Mouse (Mus musculus): ENCODE results near the gene Cenpm. TPM values are rescaled to one million over a fixed set of nuclear protein-coding genes. Genes with fewer than 3 reads are reported as not detected.
"Not testable (repeated sequence)": the region's sequence is repeated elsewhere in the genome, so short reads cannot be mapped to it uniquely, and the experiment has no call there.

Gene Cenpm
- total RNA-seq, 2 experiments from 2014 or later: 6.5 to 9.0 TPM

DNA sequence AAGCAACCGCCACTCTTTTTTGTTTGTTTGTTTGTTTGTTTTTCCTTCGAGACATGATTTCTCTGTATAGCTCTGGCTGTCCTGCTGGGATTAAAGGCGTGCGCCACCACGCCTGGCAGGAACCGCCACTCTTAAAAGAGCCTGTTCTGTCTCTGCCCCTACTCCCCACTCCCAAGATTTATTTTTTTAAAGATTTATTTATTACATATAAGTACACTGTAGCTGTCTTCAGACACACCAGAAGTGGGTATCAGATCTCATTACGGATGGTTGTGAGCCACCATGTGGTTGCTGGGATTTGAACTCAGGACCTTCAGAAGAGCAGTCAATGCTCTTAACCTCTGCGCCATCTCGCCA lies 235 bp upstream of the Cenpm start:
- not testable (repeated sequence) for DNase-seq (ENCODE audit: low spot score in 2 of 2)

DNA sequence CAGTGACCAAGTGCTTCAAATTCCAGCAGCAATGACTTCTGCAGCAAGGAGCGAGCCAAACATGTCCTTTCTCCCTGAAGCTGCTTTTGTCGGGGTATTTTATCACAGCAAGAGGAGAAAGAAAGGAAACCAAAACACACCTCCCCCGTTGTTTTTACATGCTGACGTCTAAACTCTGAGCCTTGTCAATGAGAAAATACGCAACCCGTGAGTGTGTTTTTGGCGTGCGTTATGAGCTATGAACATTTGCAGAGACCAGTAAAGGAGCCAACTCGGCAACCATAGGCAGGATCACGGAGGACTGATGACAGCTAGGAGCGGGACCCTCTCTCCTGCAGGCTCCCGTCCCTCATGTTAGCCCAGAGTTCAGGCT lies 820 bp downstream of the Cenpm start:
- no peak for DNase-seq (ENCODE audit: low spot score in 2 of 2)

DNA sequence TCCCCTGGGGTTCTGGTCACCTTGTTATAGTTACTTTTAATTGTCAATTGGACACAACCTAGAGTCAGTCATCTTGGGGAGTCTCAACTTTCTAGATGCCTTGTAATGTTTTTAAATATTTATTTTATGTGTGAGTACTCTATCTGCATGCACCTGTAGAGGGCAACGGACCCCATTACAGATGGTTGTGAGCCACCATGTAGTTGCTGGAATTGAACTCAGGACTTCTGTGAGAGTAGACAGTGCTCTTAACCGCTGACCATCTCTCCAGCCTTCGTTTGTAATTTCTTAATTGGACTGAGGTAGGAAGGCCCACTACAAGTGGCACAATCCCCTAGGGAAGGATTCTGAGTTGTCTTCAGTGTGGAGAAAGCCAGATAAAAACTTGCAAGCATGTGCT lies 1.2 kb downstream of the Cenpm start:
- DNase-seq (ENCODE audit: low spot score in 2 of 2): no peak

DNA sequence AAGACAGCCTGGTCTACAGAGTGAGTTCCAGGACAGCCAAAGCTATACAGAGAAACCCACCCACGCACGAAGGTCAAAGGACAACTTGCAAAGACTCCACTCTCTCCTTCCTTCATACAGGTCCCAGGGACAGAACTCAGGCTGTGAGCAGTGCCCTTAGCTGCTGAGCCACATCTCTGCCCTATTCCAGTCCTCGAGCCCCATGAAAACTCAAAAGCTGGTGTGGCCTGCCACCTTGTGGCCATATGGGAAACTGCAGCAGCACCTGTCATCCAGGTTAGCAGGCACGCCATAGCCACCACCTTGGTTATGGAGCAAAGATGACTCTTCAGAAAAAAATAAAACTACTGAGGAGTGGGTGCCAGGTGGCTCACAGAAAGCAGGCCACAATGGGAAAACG lies 8.0 kb downstream of the Cenpm start:
- DNase-seq (ENCODE audit: low spot score in 2 of 2): peak; percentile 85 to 90

DNA sequence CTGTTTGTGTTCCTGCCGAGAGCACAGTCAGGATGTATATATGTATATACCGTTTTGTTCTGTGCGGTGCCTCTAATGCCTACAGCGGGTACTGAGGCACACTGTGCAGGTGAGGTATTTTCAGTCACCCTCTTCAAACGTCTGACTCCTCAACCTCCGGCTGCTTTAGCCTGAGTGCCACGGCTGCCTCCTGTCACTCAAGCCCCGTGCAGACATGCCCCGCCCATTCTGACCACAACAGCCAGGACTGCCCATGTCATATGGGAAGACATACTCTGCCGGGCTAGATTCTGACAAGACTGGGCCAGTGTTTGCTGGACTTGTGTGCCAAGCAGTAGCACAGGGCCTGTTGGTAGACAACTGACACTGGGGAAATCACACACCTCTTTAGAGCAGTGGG lies 8.9 kb downstream of the Cenpm start:
- DNase-seq (ENCODE audit: low spot score in 2 of 2): no peak

DNA sequence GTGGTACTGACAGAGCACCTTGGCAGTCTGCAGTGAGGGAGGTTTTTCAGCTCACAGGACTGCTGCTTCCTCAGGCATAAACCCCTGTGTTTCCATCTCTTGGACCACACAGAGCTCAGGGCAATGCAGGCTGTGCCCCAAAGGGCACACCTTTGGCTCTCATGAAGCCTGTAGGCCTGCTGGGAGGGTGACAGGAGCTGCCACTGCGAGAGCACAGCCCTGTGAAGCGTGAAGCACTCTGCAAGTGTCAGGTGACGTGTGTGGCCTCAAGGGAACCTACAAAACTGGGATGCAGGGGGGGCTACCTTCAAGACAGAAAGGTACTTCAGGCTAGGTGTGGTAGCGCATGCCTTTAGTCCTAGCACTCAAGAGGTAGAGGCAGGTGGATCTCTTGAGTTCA lies 11.9 kb downstream of the Cenpm start:
- DNase-seq (ENCODE audit: low spot score in 2 of 2): no peak

DNA sequence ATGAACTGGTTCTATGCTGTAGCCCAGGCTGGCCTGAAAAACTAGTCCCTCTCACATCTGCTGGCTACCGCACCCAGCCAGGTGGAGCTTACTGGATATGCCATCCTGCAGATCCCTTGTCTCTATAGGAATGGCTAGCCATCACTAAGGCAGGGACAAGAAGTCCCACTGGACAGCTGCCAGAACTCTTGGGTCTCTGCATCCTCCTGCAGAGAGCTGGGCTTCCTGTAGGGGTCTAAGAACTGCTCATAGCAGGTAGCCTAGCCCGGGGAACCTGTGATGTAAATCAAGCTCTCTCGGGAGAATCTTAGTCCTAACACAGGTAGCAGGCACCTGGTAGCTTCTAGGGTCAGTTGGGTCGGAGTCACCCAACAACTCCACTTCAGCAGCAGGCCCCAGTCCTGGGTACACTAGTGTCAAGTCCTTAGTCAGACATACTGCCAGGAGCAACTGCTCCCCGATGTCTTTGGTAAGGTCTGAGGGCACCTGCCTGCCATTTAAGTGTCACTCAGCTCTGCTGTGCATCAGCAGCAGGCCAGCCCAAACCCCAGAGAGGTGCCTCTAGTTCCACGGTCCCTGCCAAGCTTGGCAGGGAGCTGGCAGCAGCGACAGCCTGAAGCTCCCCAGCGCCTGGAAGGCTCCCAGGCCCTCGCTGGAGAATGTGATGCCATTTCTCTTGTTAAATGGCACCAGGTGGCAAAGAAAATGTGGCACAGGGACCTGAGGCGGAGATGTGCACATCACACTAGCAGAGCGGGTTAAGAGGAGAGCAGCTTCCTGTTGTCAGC lies 12.8 kb downstream of the Cenpm start:
- DNase-seq (ENCODE audit: low spot score in 2 of 2): peak; percentile 57 to 66

DNA sequence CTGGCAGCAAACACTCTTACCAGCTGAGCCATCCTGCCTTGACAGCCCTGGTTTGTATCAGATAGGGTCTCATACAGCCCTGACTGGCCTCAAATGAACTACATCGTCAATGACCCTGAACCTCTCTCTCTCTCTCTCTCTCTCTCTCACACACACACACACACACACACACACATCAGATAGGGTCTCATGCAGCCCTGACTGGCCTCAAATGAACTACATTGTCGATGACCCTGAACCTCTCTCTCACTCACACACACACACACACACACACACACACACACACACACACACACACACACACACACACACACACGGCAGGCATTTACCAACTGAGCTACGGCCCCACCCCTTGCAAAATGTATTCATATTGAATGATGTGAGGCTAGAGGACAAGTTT lies 13.4 kb downstream of the Cenpm start:
- no peak for DNase-seq (ENCODE audit: low spot score in 2 of 2)

DNA sequence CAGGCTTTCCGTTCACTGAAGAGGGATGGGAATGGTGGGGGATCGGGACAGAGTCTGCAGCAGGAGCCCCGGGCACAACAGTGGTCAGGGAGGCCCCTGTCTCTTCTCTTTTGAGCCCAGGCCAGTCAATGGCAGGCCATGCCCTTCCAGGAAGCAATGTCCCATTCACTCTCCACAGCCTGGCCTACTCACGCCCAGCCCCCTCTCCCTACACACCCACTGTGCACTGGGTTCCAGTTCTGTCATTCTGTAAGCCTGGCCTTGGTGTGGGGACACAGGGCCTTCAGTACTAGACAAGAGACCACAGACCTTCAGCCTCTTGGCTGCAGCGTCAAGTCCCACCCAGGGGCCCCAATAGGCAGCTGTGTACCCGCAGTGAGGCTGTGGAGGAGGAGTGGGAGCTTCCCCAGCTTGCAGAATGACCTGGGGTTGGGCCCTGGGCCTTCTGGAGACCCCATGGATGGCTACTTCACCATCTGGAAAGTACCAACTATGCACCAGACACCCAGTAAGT lies 14.4 kb downstream of the Cenpm start:
- no peak for DNase-seq (ENCODE audit: low spot score in 2 of 2)

DNA sequence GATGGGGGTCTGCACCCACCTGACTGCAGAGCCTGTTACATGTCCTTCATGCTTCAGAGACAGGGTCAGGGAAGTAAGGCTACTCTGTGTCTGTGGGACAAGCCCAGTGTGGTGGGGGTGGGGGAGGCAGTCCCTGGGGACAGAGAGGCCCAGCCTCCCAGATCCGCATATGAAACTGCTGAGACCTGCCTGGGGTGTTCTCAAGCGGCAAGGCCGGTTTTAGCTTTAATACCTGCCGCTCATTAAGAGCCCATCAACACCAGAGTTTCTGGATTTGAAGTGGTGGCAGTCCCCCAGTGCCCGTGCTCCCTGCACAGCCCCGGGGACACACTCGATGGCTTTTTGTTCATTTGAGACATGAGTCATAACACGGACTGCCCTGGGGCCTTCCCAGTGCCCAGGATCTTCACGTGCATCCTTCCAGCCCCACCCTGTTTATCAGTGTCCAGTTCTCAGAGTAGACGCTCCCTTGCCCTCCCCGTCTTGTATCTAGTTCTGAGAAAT lies 15.0 kb downstream of the Cenpm start:
- DNase-seq (ENCODE audit: low spot score in 2 of 2): no peak

DNA sequence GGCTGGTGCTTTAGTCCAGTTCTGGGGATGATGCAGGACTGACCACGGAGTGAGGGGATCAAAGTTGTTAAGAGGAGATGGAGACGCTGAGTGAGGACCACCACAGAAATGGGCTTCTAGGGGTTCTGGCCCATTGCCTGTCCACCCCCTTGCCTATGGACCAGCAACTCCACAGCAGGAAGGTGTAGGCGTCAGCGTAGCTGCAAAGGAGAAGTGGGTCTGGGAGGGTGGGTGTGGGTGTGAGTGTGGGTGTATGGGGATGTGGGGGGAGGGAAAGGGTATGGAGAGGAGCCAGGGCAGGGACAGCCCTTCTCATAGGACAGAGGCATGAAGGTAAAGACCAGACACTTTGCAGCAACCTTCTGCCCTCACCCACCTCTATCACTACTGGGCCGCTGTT lies 18.8 kb downstream of the Cenpm start:
- no peak for DNase-seq (ENCODE audit: low spot score in 2 of 2)

DNA sequence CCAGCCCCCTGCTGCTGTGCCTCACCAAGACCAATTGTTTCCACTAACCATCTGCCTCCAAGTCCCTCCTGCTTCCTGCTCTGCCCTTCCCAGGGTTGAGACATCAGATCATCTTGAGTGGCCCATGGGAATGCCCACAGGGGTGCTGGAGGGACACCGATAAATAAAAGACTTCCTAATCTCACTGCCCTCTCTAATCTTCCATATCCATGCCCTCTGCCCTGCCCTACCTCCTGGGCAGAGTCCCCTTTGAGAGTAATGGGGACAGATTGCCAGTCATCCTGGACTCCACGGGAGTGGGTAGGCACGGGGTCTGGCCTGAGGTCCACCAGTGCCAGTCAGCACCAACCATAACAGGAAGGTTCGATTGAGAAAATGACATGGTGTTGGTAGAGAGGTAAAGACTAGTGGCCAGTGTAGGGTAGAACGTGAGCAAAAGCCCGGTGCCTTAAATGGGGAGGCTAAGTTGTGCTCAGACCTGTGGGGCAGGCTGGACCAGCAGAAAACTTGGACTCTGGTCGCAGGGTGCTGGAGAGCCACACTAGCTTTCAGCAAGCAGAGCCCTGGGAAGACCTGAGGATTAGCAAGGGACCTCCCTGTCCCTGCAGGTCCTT lies 19.8 kb downstream of the Cenpm start:
- no peak for DNase-seq (ENCODE audit: low spot score in 2 of 2)

DNA sequence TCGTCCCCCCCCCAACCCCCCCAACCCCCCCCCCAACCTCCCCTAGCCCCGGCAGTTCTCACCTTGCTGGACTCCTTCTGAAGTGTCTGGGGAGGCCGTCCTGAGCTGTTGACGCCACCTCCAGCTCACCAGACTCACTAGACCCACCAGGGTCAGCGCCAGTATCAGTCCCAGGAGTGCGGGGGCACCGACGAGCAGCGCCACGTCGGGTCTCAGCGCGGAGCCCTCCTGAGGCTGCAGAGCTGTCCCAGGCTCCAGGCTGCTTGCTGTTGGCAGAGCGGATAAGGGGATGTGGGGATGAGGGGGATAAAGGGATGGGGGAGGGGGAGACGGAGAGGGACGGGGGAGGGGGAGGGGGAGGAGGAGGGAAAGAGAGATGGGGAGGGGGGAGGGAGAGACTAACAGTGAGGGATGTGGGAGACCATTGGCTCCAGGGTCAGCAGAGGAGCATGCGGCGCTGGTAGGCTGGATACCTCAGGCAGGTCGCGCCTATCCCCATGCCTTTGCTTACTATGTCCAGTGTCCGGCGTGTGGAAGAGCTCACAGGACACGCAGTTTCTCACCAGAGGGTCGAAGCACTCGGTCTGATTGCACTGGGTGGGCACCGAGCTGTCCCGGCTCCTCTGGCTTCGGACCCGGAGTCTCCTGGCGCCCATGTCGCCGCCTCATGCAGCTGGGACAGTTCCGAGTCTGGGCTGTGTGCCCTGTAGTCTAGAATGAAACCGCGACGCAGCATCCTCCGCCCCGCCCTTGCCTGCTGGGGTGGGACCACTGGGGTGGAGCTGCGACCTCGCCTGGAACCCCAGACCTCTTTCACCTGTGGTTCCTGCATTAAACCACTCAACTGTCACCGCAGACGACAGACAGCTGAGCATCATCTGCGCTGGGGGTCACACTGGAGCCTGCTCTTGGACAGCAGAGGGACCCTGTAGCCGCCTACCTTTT lies 20.6 kb downstream of the Cenpm start, which contains the start of gene Tnfrsf13c:
Gene Tnfrsf13c, minus strand, starts transcription at position 713 of the 945 bp plus-strand sequence.
- DNase-seq (ENCODE audit: low spot score in 2 of 2): peak in 1 of 2 experiments; percentile 50

DNA sequence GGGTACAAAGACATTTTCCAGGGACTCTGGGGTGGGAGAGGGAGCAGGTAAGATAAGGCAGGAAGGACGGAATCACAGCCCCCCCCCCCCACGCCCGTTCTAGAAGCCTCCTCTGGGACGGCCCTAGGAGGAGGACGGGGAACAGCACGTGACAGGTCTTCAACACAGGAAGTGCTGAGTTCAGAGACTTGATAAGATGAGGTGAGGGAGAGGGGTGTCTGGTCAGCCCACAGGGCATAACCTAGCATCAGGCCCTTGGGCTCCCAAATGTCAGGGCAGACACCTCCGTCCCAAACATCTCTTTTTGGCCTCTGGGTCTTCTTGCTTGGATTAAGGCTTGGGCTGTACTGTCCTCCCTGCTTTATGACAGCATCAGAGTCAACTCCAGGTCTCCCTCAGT lies 21.3 kb downstream of the Cenpm start:
- DNase-seq (ENCODE audit: low spot score in 2 of 2): no peak

DNA sequence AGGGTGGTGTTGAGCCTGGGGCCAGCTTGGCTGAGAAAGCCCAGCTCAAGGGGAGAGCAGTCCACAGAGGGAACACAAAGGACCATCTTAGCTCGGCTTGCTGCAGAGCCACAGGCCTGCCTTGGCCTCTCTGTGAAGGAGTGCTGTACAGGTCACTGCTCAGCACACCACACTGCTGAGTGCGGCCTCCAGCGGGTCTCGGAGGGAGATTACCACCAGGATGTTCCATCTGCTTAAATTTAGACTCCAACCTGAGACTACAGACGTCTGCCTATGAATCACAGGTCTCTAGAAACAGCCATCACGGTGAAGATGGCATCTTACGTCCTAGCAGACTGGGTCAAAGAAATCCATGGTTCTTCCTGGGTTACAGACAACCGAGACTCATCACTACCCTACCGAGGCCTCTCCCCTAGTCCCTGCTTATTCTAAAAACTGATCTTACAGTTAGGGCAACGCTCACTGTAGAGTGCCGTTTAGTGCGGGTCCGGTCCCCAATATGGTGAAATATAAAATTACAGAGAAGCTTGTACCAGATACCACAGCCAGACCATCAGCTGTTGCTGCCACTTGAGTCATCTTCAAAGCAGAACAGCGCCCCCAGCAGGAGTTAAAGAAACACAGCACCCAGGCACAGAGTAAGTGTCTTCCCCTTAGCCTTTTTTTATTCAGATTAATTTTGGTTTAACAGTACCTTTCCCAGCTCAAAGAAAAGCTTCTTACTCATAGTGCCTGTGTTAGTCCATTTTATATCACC lies 23.3 kb downstream of the Cenpm start:
- no peak for DNase-seq (ENCODE audit: low spot score in 2 of 2)

DNA sequence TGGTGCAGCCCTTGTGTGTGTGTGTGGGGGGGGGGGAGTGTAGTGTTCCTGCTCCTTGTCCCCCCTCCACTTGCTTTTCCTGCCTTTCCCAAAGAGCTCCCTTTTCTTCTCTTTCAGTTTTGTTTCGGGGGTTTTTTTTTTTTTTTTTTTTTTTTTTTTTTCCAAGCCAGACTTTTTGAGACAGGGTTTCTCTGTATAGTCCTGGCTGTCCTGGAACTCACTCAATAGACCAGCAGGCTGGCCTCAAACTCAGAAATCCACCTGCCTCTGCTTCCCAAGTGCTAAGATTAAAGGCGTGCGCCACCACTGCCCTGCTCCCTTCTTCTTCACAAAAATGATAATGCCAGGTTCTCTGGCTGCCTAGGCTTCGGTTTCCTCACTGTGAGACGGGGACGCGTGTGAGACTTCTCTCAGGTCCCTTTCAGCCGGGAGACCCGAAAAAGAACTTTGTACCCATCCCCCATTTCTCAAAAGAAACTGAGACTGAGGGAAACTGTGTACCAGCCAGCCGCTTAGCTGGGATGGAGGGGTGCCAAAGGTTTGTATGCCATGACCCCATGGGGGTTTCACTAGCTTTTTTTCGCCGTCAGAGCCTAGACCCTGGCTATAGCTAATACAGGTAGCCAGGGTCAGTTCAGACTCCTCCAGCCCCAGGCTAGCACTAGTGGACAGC lies 24.4 kb downstream of the Cenpm start:
- DNase-seq (ENCODE audit: low spot score in 2 of 2): no peak

DNA sequence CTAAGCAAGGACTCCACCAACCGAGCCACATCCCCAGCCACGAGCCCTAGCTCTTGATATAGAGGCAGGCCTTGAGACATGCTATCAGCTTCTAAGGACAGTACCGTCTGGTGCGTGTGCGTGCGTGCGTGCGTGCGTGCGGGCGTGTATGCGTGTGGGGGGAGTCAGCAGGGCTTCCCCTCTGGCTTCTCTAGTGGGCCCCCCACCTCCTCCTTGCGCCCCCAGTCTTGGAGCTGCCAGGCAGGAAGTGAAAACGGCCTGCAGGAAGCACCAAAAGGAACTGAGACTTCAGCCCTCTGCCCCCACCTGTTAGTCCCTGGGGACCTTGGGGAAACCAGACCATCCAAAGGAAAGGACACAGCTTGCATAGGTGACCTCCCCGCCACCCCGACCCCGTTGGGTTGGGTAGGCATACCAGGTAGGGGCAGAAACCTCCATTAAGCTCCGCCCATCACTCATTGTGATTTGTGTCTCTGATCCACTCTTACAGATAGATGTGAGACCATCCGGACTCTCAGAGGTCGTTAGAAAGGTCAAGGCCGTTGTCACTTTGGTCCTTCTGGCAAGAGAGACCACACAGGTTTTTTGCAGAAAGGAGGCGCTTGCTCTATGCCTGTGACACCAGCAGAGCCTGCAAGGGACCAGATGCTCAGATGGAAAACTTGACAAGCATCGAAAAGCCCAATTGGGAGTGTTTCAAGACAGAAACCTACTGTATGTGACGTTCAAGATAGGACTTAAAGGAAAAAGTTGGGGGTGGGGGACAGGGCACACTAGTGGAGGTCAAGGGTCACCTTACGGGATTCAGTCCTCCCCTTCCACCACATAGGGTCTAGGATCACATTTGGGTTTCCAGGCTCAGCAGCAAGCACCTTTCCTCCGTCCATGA lies 25.5 kb downstream of the Cenpm start:
- DNase-seq (ENCODE audit: low spot score in 2 of 2): no peak

DNA sequence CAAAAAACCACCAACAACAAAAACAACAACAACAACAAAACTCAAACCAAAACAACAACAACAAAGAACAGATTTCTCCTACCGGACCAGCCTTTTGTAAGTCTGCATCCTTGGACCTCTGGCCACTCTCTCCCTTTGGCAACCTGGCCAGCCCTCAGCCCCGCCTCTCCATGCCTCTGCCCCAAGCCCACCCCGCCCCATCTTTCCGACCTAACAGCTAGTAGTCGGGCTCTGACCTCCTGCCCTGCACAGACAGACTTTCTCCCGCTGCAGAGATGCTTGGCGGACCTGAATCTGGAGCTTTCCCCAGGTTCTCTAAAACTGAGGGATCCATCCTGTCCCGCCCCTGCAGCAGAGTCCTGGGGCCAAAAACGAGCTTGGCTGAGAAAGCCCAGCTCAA lies 26.6 kb downstream of the Cenpm start:
- DNase-seq (ENCODE audit: low spot score in 2 of 2): no peak

DNA sequence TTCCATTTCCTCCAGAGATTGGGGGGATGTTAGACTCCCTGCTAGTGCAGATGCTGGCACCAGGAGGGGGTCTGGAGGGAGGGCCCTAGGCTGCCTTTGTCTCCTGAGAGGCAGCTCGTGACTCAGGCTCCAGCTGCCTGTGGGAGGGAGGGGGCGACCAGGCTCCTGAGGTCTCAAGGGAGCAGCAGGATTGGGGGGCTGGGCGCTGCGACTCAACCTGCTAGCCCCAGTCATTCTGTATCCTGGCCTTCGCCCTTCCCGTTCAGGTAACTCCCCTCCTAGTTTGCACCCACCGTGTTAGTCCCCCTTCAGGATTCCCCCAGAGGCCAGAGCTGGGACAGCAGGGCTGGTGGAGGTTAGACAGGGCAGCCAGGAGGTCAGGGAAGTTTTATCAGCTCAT lies 27.5 kb downstream of the Cenpm start:
- DNase-seq (ENCODE audit: low spot score in 2 of 2): no peak

All from layer of hippocampus, postnatal 10 days (tissue).